Mouse (Mus musculus): ENCODE measurements around the gene Dennd1b.

Gene Dennd1b

GRCm38 (mm10) chr1:139206259-139206658, 243.0 kb downstream of the Dennd1b start:
- no peak for DNase-seq

GRCm38 (mm10) chr1:139209796-139210195, 246.6 kb downstream of the Dennd1b start:
- no peak for DNase-seq

GRCm38 (mm10) chr1:139210505-139210904, 247.3 kb downstream of the Dennd1b start:
- DNase-seq, result no peak

- DNase-seq, result no peak
Observed at GRCm38 (mm10) chr1:139215311-139215710, 252.1 kb downstream of the Dennd1b start.

GRCm38 (mm10) chr1:139223804-139224203, 260.6 kb downstream of the Dennd1b start:
- no peak for DNase-seq

- DNase-seq, result no peak
Observed at GRCm38 (mm10) chr1:139224309-139224949, 261.2 kb downstream of the Dennd1b start.
